Mouse (Mus musculus) heart, adult 2 months (tissue): ENCODE data around the gene Ank3.

Source experiments
- CTCF ChIP-seq: fragments of 200-600 bp; IDR thresholded peaks from 2 replicates; pipeline ENCODE4 v1.8.1; 2022; ENCODE audit warnings: antibody characterized with exemption, mild to moderate bottlenecking, moderate library complexity
- POLR2A ChIP-seq: fragments of 200-500 bp; IDR thresholded peaks from 2 replicates; pipeline ENCODE4 v1.6.1; 2011; ENCODE audit warnings: mild to moderate bottlenecking, low read depth, low read length, control low read depth; ENCODE audit not compliant: insufficient read depth

DNA sequence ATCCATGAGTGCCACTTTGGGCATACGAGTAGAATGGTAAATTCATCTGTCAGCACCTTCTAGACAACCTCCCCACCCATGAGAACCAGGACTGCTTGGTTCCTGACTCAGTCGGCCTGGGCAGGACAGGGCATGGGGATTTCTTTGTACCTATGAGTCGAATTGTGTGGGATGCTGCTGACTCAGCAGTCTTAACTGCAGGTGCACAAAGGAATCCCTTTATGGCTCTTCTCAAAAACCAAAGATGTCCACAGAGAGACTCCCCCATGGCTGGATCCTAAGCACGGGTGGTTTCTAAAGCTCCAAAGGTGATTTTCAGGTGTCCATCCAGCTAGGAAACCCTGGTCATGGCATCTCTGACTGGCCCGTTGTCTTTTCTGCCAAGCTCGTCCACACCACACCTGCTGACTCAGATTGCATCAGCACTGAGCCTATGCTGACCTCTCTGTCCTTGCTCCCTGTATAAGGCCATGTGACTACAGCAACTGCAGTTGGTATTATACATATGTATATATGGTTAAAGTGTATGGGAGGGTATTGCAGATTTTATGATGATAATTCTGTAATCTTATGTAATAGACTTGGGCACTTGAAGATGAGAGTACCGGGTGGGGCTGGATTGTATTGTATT is 538.8 kb downstream of the Ank3 start:
- TF ChIP-seq CTCF (no peak), POLR2A (no peak)
